Mouse (Mus musculus) E14TG2a.4 (cell line): ENCODE measurements around the gene Rab5c.

Experiments
- H3K27me3 ChIP-seq: 2 replicates; pipeline ENCODE4 v1.6.1; 2014; ENCODE audit warnings: low read length, control low read depth; ENCODE audit not compliant: insufficient read depth
- H3K36me3 ChIP-seq: 2 replicates; pipeline ENCODE4 v1.6.1; 2014; ENCODE audit warnings: low read length, control low read depth; ENCODE audit not compliant: insufficient read depth
- H3K4me1 ChIP-seq: replicated peaks from 2 replicates; pipeline ENCODE4 v1.6.1; 2014; ENCODE audit warnings: low read depth, low read length, control low read depth
- H3K4me3 ChIP-seq: replicated peaks from 2 replicates; pipeline ENCODE4 v1.5.1; 2014; ENCODE audit warnings: mild to moderate bottlenecking, low read length
- H3K9me3 ChIP-seq: 2 replicates; pipeline ENCODE4 v1.6.1; 2014; ENCODE audit warnings: low read length, control low read depth
- CTCF ChIP-seq: conservative IDR thresholded peaks from 2 replicates; pipeline ENCODE4 v1.5.1; 2014; ENCODE audit warnings: low read length
- NANOG ChIP-seq: IDR thresholded peaks from 2 replicates; pipeline ENCODE4 v1.6.1; 2014; ENCODE audit warnings: borderline replicate concordance, low read length, mixed read lengths
- POU5F1 ChIP-seq: IDR thresholded peaks from 2 replicates; pipeline ENCODE4 v1.6.1; 2014; ENCODE audit warnings: low read length, borderline replicate concordance

The Rab5c gene

DNA sequence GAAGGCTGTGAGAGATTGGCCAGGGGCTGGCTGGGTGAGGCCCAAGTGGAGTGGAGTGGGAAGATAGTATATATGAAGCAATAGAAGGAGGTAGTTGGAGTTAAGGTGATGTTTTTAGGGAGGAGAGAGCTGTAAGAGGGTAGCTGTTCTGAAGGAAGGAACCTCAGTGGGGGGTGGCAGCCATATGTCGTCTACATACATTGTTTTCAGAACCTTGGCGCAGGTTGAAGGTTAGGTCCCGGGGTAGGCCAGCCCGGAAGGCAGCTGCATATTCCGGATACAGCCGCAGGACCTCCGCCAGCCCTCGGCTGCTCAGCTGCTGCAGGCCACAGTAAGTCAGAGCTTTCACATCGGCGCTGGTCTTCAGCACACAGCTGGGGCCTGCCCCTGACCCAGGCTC is 8.5 kb upstream of the Rab5c start:
- Histone ChIP-seq H3K27me3 (peaks cover 49% of the 10 kb centered on the region), H3K4me3 (no peak overlapping the region), H3K4me1 (peaks cover 43% of the 10 kb centered on the region), H3K9me3 (no peaks in the 10 kb centered on the region), H3K36me3 (no peaks in the 10 kb centered on the region)
- TF ChIP-seq CTCF, result no peak
- no peak for TF ChIP-seq POU5F1
- no peak for TF ChIP-seq NANOG

DNA sequence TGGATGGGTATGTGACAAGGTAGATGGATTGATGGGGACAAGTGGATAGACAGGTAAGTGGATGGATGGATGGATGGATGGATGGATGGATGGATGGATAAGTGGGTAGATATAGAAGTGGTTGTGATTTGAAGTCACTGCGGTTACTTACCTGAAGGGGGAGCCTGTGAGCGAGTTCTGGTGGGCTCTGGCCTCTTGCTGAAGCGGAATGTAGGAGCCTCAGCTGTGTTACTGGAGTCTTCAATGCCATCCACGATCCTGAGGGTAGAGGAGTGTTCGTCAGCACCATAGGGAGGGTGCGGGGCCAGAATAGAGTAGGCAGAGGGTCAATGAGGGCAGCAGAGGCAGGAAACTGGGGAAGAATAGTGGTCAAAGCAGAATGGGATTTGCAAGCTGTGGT is 7.1 kb upstream of the Rab5c start:
- H3K4me3 ChIP-seq, result no peak overlapping the region
- TF ChIP-seq CTCF (peak; percentile 38), POU5F1 (no peak)
- H3K9me3 ChIP-seq, result no peaks in the 10 kb centered on the region
- H3K27me3 ChIP-seq, result peaks cover 41% of the 10 kb centered on the region
- peaks cover 40% of the 10 kb centered on the region for H3K4me1 ChIP-seq
- no peaks in the 10 kb centered on the region for H3K36me3 ChIP-seq

- Histone ChIP-seq H3K36me3 (peaks cover under 1% of the 10 kb centered on the region; the same call in 1 of the 2 replicates), H3K27me3 (peaks cover 10% of the 10 kb centered on the region), H3K9me3 (no peaks in the 10 kb centered on the region), H3K4me3 (no peak overlapping the region), H3K4me1 (peaks cover 35% of the 10 kb centered on the region)
- TF ChIP-seq CTCF (no peak), POU5F1 (no peak), NANOG (no peak)
These were observed 3.3 kb upstream of the Rab5c start for GRCm38 (mm10) chr11:100741348-100741747.

- H3K36me3 ChIP-seq, result peaks cover 22% of the 10 kb centered on the region
- H3K9me3 ChIP-seq, result no peaks in the 10 kb centered on the region
- H3K4me1 ChIP-seq, result peaks cover 45% of the 10 kb centered on the region
- TF ChIP-seq NANOG (no peak), POU5F1 (no peak), CTCF (no peak)
- peak overlapping the region; percentile 100 for H3K4me3 ChIP-seq
- no peaks in the 10 kb centered on the region for H3K27me3 ChIP-seq
These were observed 734 bp upstream of the Rab5c start for GRCm38 (mm10) chr11:100738749-100739148.

GRCm38 (mm10) chr11:100737105-100737733 is 796 bp downstream of the Rab5c start:
- peaks cover 60% of the 10 kb centered on the region for H3K4me1 ChIP-seq
- H3K36me3 ChIP-seq, result peaks cover 36% of the 10 kb centered on the region
- TF ChIP-seq NANOG, result no peak
- no peak for TF ChIP-seq POU5F1
- no peak for TF ChIP-seq CTCF
- H3K4me3 ChIP-seq, result peak overlapping the region; percentile 100
- H3K9me3 ChIP-seq, result no peaks in the 10 kb centered on the region
- H3K27me3 ChIP-seq, result no peaks in the 10 kb centered on the region

DNA sequence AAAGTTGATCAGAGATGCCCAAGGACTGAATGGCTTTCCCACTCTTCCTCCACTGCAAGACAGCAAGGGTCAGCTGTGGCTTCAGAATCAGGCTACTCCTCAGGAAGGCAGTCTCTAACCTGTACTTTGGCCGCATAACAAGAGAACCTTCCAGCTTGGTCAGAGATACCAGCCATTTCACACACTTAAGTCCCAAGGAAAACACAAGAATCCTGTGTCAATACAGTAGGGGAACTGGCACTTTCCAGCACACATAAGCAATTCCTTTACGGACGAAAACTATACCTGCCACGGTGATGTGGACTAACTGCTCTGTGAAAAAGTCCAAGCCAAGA is 1.3 kb downstream of the Rab5c start:
- peaks cover 41% of the 10 kb centered on the region for H3K36me3 ChIP-seq
- H3K27me3 ChIP-seq, result no peaks in the 10 kb centered on the region
- H3K4me3 ChIP-seq, result peak overlapping the region; percentile 100
- H3K4me1 ChIP-seq, result peaks cover 65% of the 10 kb centered on the region
- TF ChIP-seq NANOG (no peak), CTCF (no peak)
- H3K9me3 ChIP-seq, result no peaks in the 10 kb centered on the region

GRCm38 (mm10) chr11:100735954-100736745 is 1.9 kb downstream of the Rab5c start:
- H3K4me3 ChIP-seq, result peak overlapping the region; percentile 100
- peaks cover 47% of the 10 kb centered on the region for H3K36me3 ChIP-seq
- H3K27me3 ChIP-seq, result no peaks in the 10 kb centered on the region
- TF ChIP-seq NANOG, result no peak
- TF ChIP-seq POU5F1, result no peak
- no peak for TF ChIP-seq CTCF
- peaks cover 70% of the 10 kb centered on the region for H3K4me1 ChIP-seq
- no peaks in the 10 kb centered on the region for H3K9me3 ChIP-seq

GRCm38 (mm10) chr11:100735134-100735865 is 2.7 kb downstream of the Rab5c start:
- H3K9me3 ChIP-seq, result no peaks in the 10 kb centered on the region
- TF ChIP-seq NANOG (no peak), CTCF (no peak), POU5F1 (no peak)

More at GRCm38 (mm10) chr11:100735134-100735865, 2.7 kb downstream of the Rab5c start:
- Histone ChIP-seq H3K4me3 (peak overlapping the region; percentile 100; the same call in 1 of the 2 replicates), H3K4me1 (peaks cover 79% of the 10 kb centered on the region), H3K36me3 (peaks cover 55% of the 10 kb centered on the region), H3K27me3 (no peaks in the 10 kb centered on the region)
